Mouse (Mus musculus) hindbrain, embryonic 13.5 days (tissue): ENCODE results near the gene Tmem221. TPM values are rescaled to one million over a fixed set of nuclear protein-coding genes. Genes with fewer than 3 reads are reported as not detected.

ENCODE experiments used
- ATAC-seq: fragments of 200-750 bp; cut with Nextera tagmentation; 2 replicates; pipeline ENCODE4 v1.8.0; 2017; ENCODE audit warnings: moderate TSS enrichment; ENCODE audit not compliant: low FRiP score
- H3K27ac ChIP-seq: fragments of 300-500 bp; sonication (generic); 2 replicates; pipeline ENCODE4 v1.5.1; 2015; ENCODE audit warnings: inconsistent platforms, mild to moderate bottlenecking, moderate library complexity
- H3K27me3 ChIP-seq: fragments of 300-500 bp; sonication (generic); 2 replicates; pipeline ENCODE4 v1.6.1; 2015; ENCODE audit warnings: mild to moderate bottlenecking, inconsistent platforms
- H3K36me3 ChIP-seq: fragments of 300-500 bp; sonication (generic); 2 replicates; pipeline ENCODE4 v1.6.1; 2015; ENCODE audit warnings: mild to moderate bottlenecking, inconsistent platforms
- H3K4me1 ChIP-seq: fragments of 300-500 bp; sonication (generic); replicated peaks from 2 replicates; pipeline ENCODE4 v1.6.1; 2015; ENCODE audit warnings: inconsistent platforms
- H3K4me2 ChIP-seq: fragments of 300-500 bp; sonication (generic); 2 replicates; pipeline ENCODE4 v1.6.1; 2015; ENCODE audit warnings: inconsistent platforms, mild to moderate bottlenecking, moderate library complexity
- H3K4me3 ChIP-seq: fragments of 300-500 bp; sonication (generic); 2 replicates; pipeline ENCODE4 v1.5.1; 2015; ENCODE audit warnings: mild to moderate bottlenecking, inconsistent platforms
- H3K9ac ChIP-seq: fragments of 300-500 bp; sonication (generic); 2 replicates; pipeline ENCODE4 v1.6.1; 2015; ENCODE audit warnings: mild to moderate bottlenecking, inconsistent platforms
- H3K9me3 ChIP-seq: fragments of 300-500 bp; sonication (generic); 2 replicates; pipeline ENCODE4 v1.6.1; 2016; ENCODE audit warnings: inconsistent platforms
- WGBS: fragments of 180-500 bp; shearing (Covaris S2); methylation state at CpG from one replicate; pipeline ENCODE4 v1.1.7; 2015; 5-methylcytosine and 5-hydroxymethylcytosine counted together
- polyA plus RNA-seq: library from polyadenylated mRNA; unstranded; fragments of >200 nt; fragmentation: Nextera tagmentation; extraction: Ambion mirVana; gene quantifications from 2 replicates; pipeline ENCODE4 v1.2.1, GENCODE M21; 2015

Gene Tmem221
- 0.19 TPM in 1 of 2 replicates, not detected in the other for polyA plus RNA-seq

GRCm38 (mm10) chr8:71558071-71558957 lies at the start of gene Tmem221:
Gene Tmem221 (minus strand): TSS chr8:71558871.
- Histone ChIP-seq H3K36me3 (no peaks in the 10 kb centered on the region), H3K4me1 (peaks cover 18% of the 10 kb centered on the region), H3K4me3 (peak within 1 kb of the TSS; percentile 25), H3K27me3 (peaks cover 96% of the 10 kb centered on the region), H3K9me3 (no peaks in the 10 kb centered on the region), H3K9ac (peak within 1 kb of the TSS; percentile 39; the same call in 1 of the 2 replicates), H3K4me2 (peak within 1 kb of the TSS; percentile 45), H3K27ac (no peak within 1 kb of the TSS)
- no peak for ATAC-seq
- WGBS = 4% methylated on average over 70 of the region's 70 CpGs

- Histone ChIP-seq H3K36me3 (peaks cover 10% of the 10 kb centered on the region), H3K27me3 (peaks cover 56% of the 10 kb centered on the region), H3K4me3 (0 out of 2 replicates have a peak overlapping the region, but pooled peaks have one; percentile 34), H3K9me3 (no peaks in the 10 kb centered on the region), H3K4me1 (peaks cover 18% of the 10 kb centered on the region), H3K4me2 (no peak overlapping the region), H3K27ac (no peak overlapping the region), H3K9ac (peak overlapping the region; percentile 29; the same call in 1 of the 2 replicates)
- ATAC-seq = no peak
- 50% methylated on average over 7 of the region's 7 CpGs for WGBS
Measured at GRCm38 (mm10) chr8:71604021-71604420, 45.4 kb upstream of the Tmem221 start.

GRCm38 (mm10) chr8:71602666-71603334 lies 44.1 kb upstream of the Tmem221 start:
- peak overlapping the region; percentile 55 for H3K4me2 ChIP-seq
- WGBS = under 1% methylated on average over 32 of the region's 32 CpGs
- H3K27me3 ChIP-seq = peaks cover 56% of the 10 kb centered on the region
- peak overlapping the region; percentile 31; the same call in 1 of the 2 replicates for H3K27ac ChIP-seq
- peak overlapping the region; percentile 64 for H3K9ac ChIP-seq
- peak overlapping the region; percentile 34 for H3K4me3 ChIP-seq
- peaks cover 12% of the 10 kb centered on the region for H3K36me3 ChIP-seq
- peaks cover 18% of the 10 kb centered on the region for H3K4me1 ChIP-seq
- peak; percentile 69 for ATAC-seq
- no peaks in the 10 kb centered on the region for H3K9me3 ChIP-seq

- H3K4me2 ChIP-seq = peak overlapping the region; percentile 55
- H3K9me3 ChIP-seq = no peaks in the 10 kb centered on the region
- H3K4me1 ChIP-seq = peaks cover 21% of the 10 kb centered on the region
- H3K9ac ChIP-seq = peak overlapping the region; percentile 64
- peaks cover 56% of the 10 kb centered on the region for H3K27me3 ChIP-seq
- 2% methylated on average over 65 of the region's 65 CpGs for WGBS
- H3K27ac ChIP-seq = peak overlapping the region; percentile 31; the same call in 1 of the 2 replicates
- H3K4me3 ChIP-seq = peak overlapping the region; percentile 34
- peak; percentile 7 for ATAC-seq
- peaks cover 12% of the 10 kb centered on the region for H3K36me3 ChIP-seq
Measured at GRCm38 (mm10) chr8:71601939-71602665, 43.4 kb upstream of the Tmem221 start.

GRCm38 (mm10) chr8:71598841-71599240 lies 40.2 kb upstream of the Tmem221 start:
- Histone ChIP-seq H3K27ac (no peak overlapping the region), H3K36me3 (peaks cover 24% of the 10 kb centered on the region), H3K27me3 (peaks cover 41% of the 10 kb centered on the region), H3K4me1 (peaks cover 37% of the 10 kb centered on the region), H3K9ac (no peak overlapping the region), H3K9me3 (no peaks in the 10 kb centered on the region), H3K4me3 (no peak overlapping the region), H3K4me2 (no peak overlapping the region)
- 96% methylated on average over 5 of the region's 5 CpGs for WGBS
- ATAC-seq = no peak

GRCm38 (mm10) chr8:71598375-71598774 lies 39.7 kb upstream of the Tmem221 start:
- H3K9me3 ChIP-seq = no peaks in the 10 kb centered on the region
- H3K9ac ChIP-seq = no peak overlapping the region
- no peak for ATAC-seq

GRCm38 (mm10) chr8:71597451-71597850 lies 38.8 kb upstream of the Tmem221 start, which contains the start of gene Fam129c:
Gene Fam129c (plus strand): TSS chr8:71597648.
- H3K27ac ChIP-seq = no peak within 1 kb of the TSS
- peaks cover 25% of the 10 kb centered on the region for H3K36me3 ChIP-seq
- ATAC-seq = no peak
- H3K4me3 ChIP-seq = no peak within 1 kb of the TSS
- peak within 1 kb of the TSS; percentile 21; the same call in 1 of the 2 replicates for H3K9ac ChIP-seq
- 58% methylated on average over 3 of the region's 3 CpGs for WGBS
- H3K9me3 ChIP-seq = no peaks in the 10 kb centered on the region
- peaks cover 27% of the 10 kb centered on the region for H3K27me3 ChIP-seq
- peaks cover 39% of the 10 kb centered on the region for H3K4me1 ChIP-seq
- no peak within 1 kb of the TSS for H3K4me2 ChIP-seq

More at GRCm38 (mm10) chr8:71598375-71598774, 39.7 kb upstream of the Tmem221 start:
- H3K4me2 ChIP-seq = no peak overlapping the region
- no peak overlapping the region for H3K4me3 ChIP-seq
- H3K27me3 ChIP-seq = peaks cover 36% of the 10 kb centered on the region
- H3K4me1 ChIP-seq = peaks cover 40% of the 10 kb centered on the region
- peaks cover 25% of the 10 kb centered on the region for H3K36me3 ChIP-seq
- H3K27ac ChIP-seq = no peak overlapping the region

GRCm38 (mm10) chr8:71596798-71597197 lies 38.1 kb upstream of the Tmem221 start:
- Histone ChIP-seq H3K4me1 (peaks cover 33% of the 10 kb centered on the region), H3K4me3 (no peak overlapping the region), H3K27ac (no peak overlapping the region), H3K9ac (no peak overlapping the region), H3K4me2 (no peak overlapping the region), H3K36me3 (peaks cover 25% of the 10 kb centered on the region), H3K27me3 (peaks cover 20% of the 10 kb centered on the region), H3K9me3 (no peaks in the 10 kb centered on the region)
- WGBS = 88% methylated on average over 4 of the region's 4 CpGs
- ATAC-seq = no peak

GRCm38 (mm10) chr8:71596384-71596783 lies 37.7 kb upstream of the Tmem221 start:
- Histone ChIP-seq H3K9me3 (no peaks in the 10 kb centered on the region), H3K27me3 (peaks cover 16% of the 10 kb centered on the region), H3K9ac (peak overlapping the region; percentile 21; the same call in 1 of the 2 replicates), H3K4me1 (peaks cover 33% of the 10 kb centered on the region), H3K4me3 (no peak overlapping the region), H3K36me3 (peaks cover 25% of the 10 kb centered on the region), H3K27ac (no peak overlapping the region), H3K4me2 (0 out of 2 replicates have a peak overlapping the region, but pooled peaks have one; percentile 23)
- no peak for ATAC-seq
- WGBS = 61% methylated on average over 6 of the region's 6 CpGs

- WGBS = 8% methylated on average over 27 of the region's 27 CpGs
Measured at GRCm38 (mm10) chr8:71595862-71596261, 37.2 kb upstream of the Tmem221 start.

GRCm38 (mm10) chr8:71594324-71594722 lies 35.7 kb upstream of the Tmem221 start:
- Histone ChIP-seq H3K27ac (no peak overlapping the region), H3K9ac (peak overlapping the region; percentile 43; the same call in 1 of the 2 replicates), H3K4me3 (no peak overlapping the region), H3K36me3 (peaks cover 18% of the 10 kb centered on the region), H3K4me2 (no peak overlapping the region), H3K9me3 (no peaks in the 10 kb centered on the region), H3K4me1 (peaks cover 45% of the 10 kb centered on the region), H3K27me3 (no peaks in the 10 kb centered on the region)
- no peak for ATAC-seq
- 97% methylated on average over 4 of the region's 4 CpGs for WGBS

More at GRCm38 (mm10) chr8:71595862-71596261, 37.2 kb upstream of the Tmem221 start:
- H3K27me3 ChIP-seq = peaks cover 11% of the 10 kb centered on the region
- no peaks in the 10 kb centered on the region for H3K9me3 ChIP-seq
- H3K4me1 ChIP-seq = peaks cover 38% of the 10 kb centered on the region
- peaks cover 25% of the 10 kb centered on the region for H3K36me3 ChIP-seq
- peak overlapping the region; percentile 21; the same call in 1 of the 2 replicates for H3K9ac ChIP-seq
- peak overlapping the region; percentile 23; the same call in 1 of the 2 replicates for H3K4me2 ChIP-seq
- H3K27ac ChIP-seq = no peak overlapping the region
- ATAC-seq = peak; percentile 2; the same call in 1 of the 2 replicates
- no peak overlapping the region for H3K4me3 ChIP-seq
